ENCODE assay signal across 13 mouse cellular contexts in genomic region chr16:49953817-49954216, GRCm38 (mm10).
A peak's percentile ranks its signal among the peaks of the same experiment; 100 is the strongest.
DNase-seq lines count a peak whose midpoint lies in the region; ATAC-seq and TF ChIP-seq lines count a peak whose summit lies in the region.
"Had no signal": no experiment of that assay in that cellular context is flagged by ENCODE, and none has a peak within 500 bp of the region (broad histone marks: within the 10 kb centered on the region; RNA-seq: fewer than 3 reads in every experiment).

No protein-coding gene starts in this region.

- peak overlapping the region; percentile 52; the same call in 1 of the 2 replicates for H3K27ac ChIP-seq in heart, adult 2 months
- H3K27ac ChIP-seq in heart, embryonic 10.5 days: no peak overlapping the region
- peak overlapping the region; percentile 72 for H3K27ac ChIP-seq in kidney, embryonic 16.5 days (ENCODE audit: low read length)
- H3K27ac ChIP-seq: layer of hippocampus, adult 2 months; neural tube, embryonic 15.5 days had no signal

- no peak for TF ChIP-seq CTCF in heart, adult 2 months (IDR thresholded peaks at IDR 0.05)

- TF ChIP-seq EP300 in heart, adult 2 months (IDR thresholded peaks at IDR 0.05; ENCODE audit: insufficient read depth, low read depth, low read length): no peak

- peak in 1 of 2 experiments; percentile 56 for DNase-seq in heart, adult 2 months
- no peak for DNase-seq in heart, embryonic 10.5 days (ENCODE audit: low spot score)
- peak; percentile 47 to 65 for DNase-seq in lung, postnatal 4 days
- DNase-seq in right cerebral cortex, adult 18-20 months: no peak
- DNase-seq in cerebellum, adult 11 months: no peak
- DNase-seq in right cerebral cortex, postnatal 25 days: no peak
- DNase-seq: adrenal gland, adult 8-10 months; embryo, embryonic 11 days; gastrocnemius, postnatal 25 days had no signal

- TF ChIP-seq POLR2A in heart, adult 2 months (IDR thresholded peaks at IDR 0.05; ENCODE audit: insufficient read depth, low read depth, low read length): no peak

- no peak overlapping the region for H3K4me2 ChIP-seq in kidney, embryonic 16.5 days (replicated peaks; ENCODE audit: low read depth, low read length)
- H3K4me2 ChIP-seq: neural tube, embryonic 15.5 days had no signal

- H3K36me3 ChIP-seq in heart, adult 2 months (ENCODE audit: control insufficient read depth, insufficient read depth, low read length): peaks cover 2% of the 10 kb centered on the region
- H3K36me3 ChIP-seq in heart, embryonic 10.5 days: no peaks in the 10 kb centered on the region
- H3K36me3 ChIP-seq in kidney, embryonic 16.5 days (ENCODE audit: insufficient read depth, low read length): no peaks in the 10 kb centered on the region
- H3K36me3 ChIP-seq: neural tube, embryonic 15.5 days had no signal

- H3K9ac ChIP-seq in heart, adult 2 months (ENCODE audit: low read depth, low read length): no peak overlapping the region
- no peak overlapping the region for H3K9ac ChIP-seq in kidney, embryonic 16.5 days (replicated peaks; ENCODE audit: low read length)
- H3K9ac ChIP-seq: neural tube, embryonic 15.5 days had no signal

- WGBS in heart, adult 2 months: 27% methylated on average over 3 of the region's 3 CpGs
- 45% methylated on average over 3 of the region's 3 CpGs for WGBS in heart, embryonic 10.5 days
- WGBS in kidney, embryonic 16.5 days: 40% methylated on average over 3 of the region's 3 CpGs

- intact Hi-C loops in heart, adult 2 months (cut with DNase I): loop anchor here (5.0 kb wide), 2 partner anchors 47 to 97 kb away; no protein-coding TSS in a partner anchor

- H3K4me1 ChIP-seq in heart, adult 2 months (ENCODE audit: control insufficient read depth, insufficient read depth, low read length): peaks cover 4% of the 10 kb centered on the region
- no peaks in the 10 kb centered on the region for H3K4me1 ChIP-seq in heart, embryonic 10.5 days
- H3K4me1 ChIP-seq in kidney, embryonic 16.5 days (ENCODE audit: insufficient read depth, low read length): peaks cover 12% of the 10 kb centered on the region
- H3K4me1 ChIP-seq: neural tube, embryonic 15.5 days had no signal

- no peaks in the 10 kb centered on the region for H3K27me3 ChIP-seq in heart, adult 2 months (ENCODE audit: control insufficient read depth, insufficient read depth, low read length)
- no peaks in the 10 kb centered on the region for H3K27me3 ChIP-seq in heart, embryonic 10.5 days (ENCODE audit: insufficient read depth, poor library complexity, severe bottlenecking)
- no peaks in the 10 kb centered on the region for H3K27me3 ChIP-seq in kidney, embryonic 16.5 days (ENCODE audit: insufficient read depth, low read length)
- H3K27me3 ChIP-seq: neural tube, embryonic 15.5 days had no signal

- ATAC-seq in granulocyte monocyte progenitor cell, adult 5-6 weeks (replicated peaks; ENCODE audit: poor library complexity, severe bottlenecking): peak; percentile 77
- ATAC-seq in kidney, embryonic 16.5 days (ENCODE audit: low FRiP score, low TSS enrichment): 0 out of 2 replicates have a peak, but pooled peaks have one; percentile 33

- no peaks in the 10 kb centered on the region for H3K79me2 ChIP-seq in heart, adult 2 months (replicated peaks; ENCODE audit: control insufficient read depth, insufficient read depth, low read length)

- no peaks in the 10 kb centered on the region for H3K9me3 ChIP-seq in heart, embryonic 10.5 days
- peaks cover 4% of the 10 kb centered on the region; the same call in 1 of the 2 replicates for H3K9me3 ChIP-seq in kidney, embryonic 16.5 days (ENCODE audit: low read length)
- H3K9me3 ChIP-seq: neural tube, embryonic 15.5 days had no signal

- H3K4me3 ChIP-seq in heart, adult 2 months: no peak overlapping the region
- H3K4me3 ChIP-seq in heart, embryonic 10.5 days: no peak overlapping the region
- H3K4me3 ChIP-seq in kidney, embryonic 16.5 days (ENCODE audit: low read length): no peak overlapping the region
- H3K4me3 ChIP-seq: layer of hippocampus, adult 2 months; neural tube, embryonic 15.5 days had no signal

Comparison
In these comparisons a context has a peak if more than half of its experiments do, and no peak if none do; other contexts are left out.
1. DNase-seq: peak in lung, postnatal 4 days (2 of 2); none in heart, embryonic 10.5 days (single experiment), right cerebral cortex, adult 18-20 months (single experiment), cerebellum, adult 11 months (single experiment) and right cerebral cortex, postnatal 25 days (single experiment).